Mouse (Mus musculus) forebrain, embryonic 12.5 days (tissue): ENCODE measurements around the gene Actr3b. TPM values are rescaled to one million over a fixed set of nuclear protein-coding genes. Genes with fewer than 3 reads are reported as not detected.

ENCODE experiments used
- ATAC-seq: fragments of 200-750 bp; cut with Nextera tagmentation; 2 replicates; pipeline ENCODE4 v1.8.0; 2017; ENCODE audit warnings: moderate TSS enrichment; ENCODE audit not compliant: low FRiP score
- H3K27ac ChIP-seq: fragments of 300-500 bp; sonication (generic); 2 replicates; pipeline ENCODE4 v1.5.1; 2016; ENCODE audit warnings: mild to moderate bottlenecking
- H3K27me3 ChIP-seq: fragments of 300-500 bp; sonication (generic); 2 replicates; pipeline ENCODE4 v1.6.1; 2016; ENCODE audit warnings: mild to moderate bottlenecking
- H3K36me3 ChIP-seq: fragments of 300-500 bp; sonication (generic); replicated peaks from 2 replicates; pipeline ENCODE4 v1.6.1; 2016; ENCODE audit warnings: mild to moderate bottlenecking
- H3K4me1 ChIP-seq: fragments of 300-500 bp; sonication (generic); 2 replicates; pipeline ENCODE4 v1.6.1; 2016
- H3K4me2 ChIP-seq: fragments of 300-500 bp; sonication (generic); 2 replicates; pipeline ENCODE4 v1.6.1; 2016; ENCODE audit warnings: mild to moderate bottlenecking, moderate library complexity
- H3K4me3 ChIP-seq: fragments of 300-500 bp; sonication (generic); replicated peaks from 2 replicates; pipeline ENCODE4 v1.5.1; 2016; ENCODE audit warnings: mild to moderate bottlenecking
- H3K9ac ChIP-seq: fragments of 300-500 bp; sonication (generic); 2 replicates; pipeline ENCODE4 v1.6.1; 2016; ENCODE audit warnings: mild to moderate bottlenecking
- H3K9me3 ChIP-seq: fragments of 300-500 bp; sonication (generic); 2 replicates; pipeline ENCODE4 v1.6.1; 2016
- WGBS: fragments of 180-500 bp; shearing (Covaris S2); methylation state at CpG from one replicate; pipeline ENCODE4 v1.1.7; 2016; 5-methylcytosine and 5-hydroxymethylcytosine counted together
- polyA plus RNA-seq: library from polyadenylated mRNA; unstranded; fragments of >200 nt; fragmentation: Nextera tagmentation; extraction: Ambion mirVana; gene quantifications from 2 replicates; pipeline ENCODE4 v1.2.1, GENCODE M21; 2016

Gene Actr3b
- polyA plus RNA-seq, 1 experiment from 2014 or later, result 19.5 TPM

- no peaks in the 10 kb centered on the region for H3K9me3 ChIP-seq
- peaks cover 21% of the 10 kb centered on the region for H3K4me1 ChIP-seq
- no peak overlapping the region for H3K4me2 ChIP-seq
- H3K4me3 ChIP-seq, result no peak overlapping the region
- H3K27ac ChIP-seq, result no peak overlapping the region
- WGBS, result 87% methylated on average over 5 of the region's 5 CpGs
- H3K27me3 ChIP-seq, result peaks cover 3% of the 10 kb centered on the region; the same call in 1 of the 2 replicates
- ATAC-seq, result no peak
- H3K9ac ChIP-seq, result no peak overlapping the region
- H3K36me3 ChIP-seq, result no peaks in the 10 kb centered on the region
Measured at GRCm38 (mm10) chr5:25752862-25753261, 6.9 kb upstream of the Actr3b start.

- ATAC-seq, result peak; percentile 60; the same call in 1 of the 2 replicates
- Histone ChIP-seq H3K36me3 (no peaks in the 10 kb centered on the region), H3K4me2 (no peak overlapping the region), H3K4me1 (peaks cover 21% of the 10 kb centered on the region), H3K9me3 (no peaks in the 10 kb centered on the region), H3K27me3 (peaks cover 3% of the 10 kb centered on the region; the same call in 1 of the 2 replicates), H3K9ac (no peak overlapping the region), H3K4me3 (no peak overlapping the region), H3K27ac (peak overlapping the region; percentile 70; the same call in 1 of the 2 replicates)
- WGBS, result 34% methylated on average over 8 of the region's 8 CpGs
Measured at GRCm38 (mm10) chr5:25753556-25754235, 6.1 kb upstream of the Actr3b start.

- no peaks in the 10 kb centered on the region for H3K9me3 ChIP-seq
- no peak overlapping the region for H3K9ac ChIP-seq
- peak; percentile 73; the same call in 1 of the 2 replicates for ATAC-seq
- H3K27ac ChIP-seq, result peak overlapping the region; percentile 70; the same call in 1 of the 2 replicates
- no peaks in the 10 kb centered on the region for H3K36me3 ChIP-seq
- peaks cover 21% of the 10 kb centered on the region for H3K4me1 ChIP-seq
- H3K27me3 ChIP-seq, result peaks cover 3% of the 10 kb centered on the region; the same call in 1 of the 2 replicates
- WGBS, result 6% methylated on average over 2 of the region's 2 CpGs
- no peak overlapping the region; the same call in 1 of the 2 replicates for H3K4me2 ChIP-seq
- no peak overlapping the region for H3K4me3 ChIP-seq
Measured at GRCm38 (mm10) chr5:25754236-25754766, 5.5 kb upstream of the Actr3b start.

GRCm38 (mm10) chr5:25760410-25760832 is 624 bp downstream of the Actr3b start:
- Histone ChIP-seq H3K9me3 (no peaks in the 10 kb centered on the region), H3K27me3 (no peaks in the 10 kb centered on the region; the same call in 1 of the 2 replicates), H3K36me3 (no peaks in the 10 kb centered on the region), H3K4me2 (peak overlapping the region; percentile 92), H3K9ac (peak overlapping the region; percentile 80), H3K4me1 (peaks cover 11% of the 10 kb centered on the region), H3K4me3 (peak overlapping the region; percentile 84), H3K27ac (no peak overlapping the region)
- ATAC-seq, result peak; percentile 37
- WGBS, result 2% methylated on average over 10 of the region's 10 CpGs

GRCm38 (mm10) chr5:25760871-25761270 is 1.1 kb downstream of the Actr3b start:
- Histone ChIP-seq H3K27me3 (no peaks in the 10 kb centered on the region; the same call in 1 of the 2 replicates), H3K9ac (no peak overlapping the region), H3K27ac (no peak overlapping the region), H3K4me2 (peak overlapping the region; percentile 92), H3K9me3 (no peaks in the 10 kb centered on the region), H3K36me3 (no peaks in the 10 kb centered on the region), H3K4me1 (peaks cover 11% of the 10 kb centered on the region), H3K4me3 (peak overlapping the region; percentile 84; the same call in 1 of the 2 replicates)
- no peak for ATAC-seq
- 71% methylated on average over 3 of the region's 3 CpGs for WGBS

- Histone ChIP-seq H3K27me3 (no peaks in the 10 kb centered on the region; the same call in 1 of the 2 replicates), H3K36me3 (no peaks in the 10 kb centered on the region), H3K4me3 (no peak overlapping the region), H3K9me3 (no peaks in the 10 kb centered on the region), H3K9ac (no peak overlapping the region), H3K4me1 (peaks cover 11% of the 10 kb centered on the region), H3K27ac (no peak overlapping the region), H3K4me2 (no peak overlapping the region)
- no peak for ATAC-seq
- 81% methylated on average over 2 of the region's 2 CpGs for WGBS
Measured at GRCm38 (mm10) chr5:25761850-25762249, 2.1 kb downstream of the Actr3b start.

GRCm38 (mm10) chr5:25769006-25769405 is 9.2 kb downstream of the Actr3b start:
- no peaks in the 10 kb centered on the region for H3K4me1 ChIP-seq
- ATAC-seq, result no peak
- H3K4me2 ChIP-seq, result no peak overlapping the region
- no peak overlapping the region for H3K27ac ChIP-seq
- no peaks in the 10 kb centered on the region for H3K27me3 ChIP-seq
- H3K9ac ChIP-seq, result no peak overlapping the region
- 80% methylated on average over 17 of the region's 17 CpGs for WGBS
- peaks cover 10% of the 10 kb centered on the region for H3K9me3 ChIP-seq
- H3K36me3 ChIP-seq, result no peaks in the 10 kb centered on the region; the same call in 1 of the 2 replicates
- H3K4me3 ChIP-seq, result no peak overlapping the region

- Histone ChIP-seq H3K27ac (no peak overlapping the region), H3K9me3 (peaks cover 10% of the 10 kb centered on the region), H3K9ac (no peak overlapping the region), H3K4me3 (no peak overlapping the region), H3K4me2 (no peak overlapping the region), H3K27me3 (no peaks in the 10 kb centered on the region), H3K36me3 (no peaks in the 10 kb centered on the region; the same call in 1 of the 2 replicates), H3K4me1 (no peaks in the 10 kb centered on the region)
- WGBS, result 63% methylated on average over 2 of the region's 2 CpGs
- ATAC-seq, result no peak
Measured at GRCm38 (mm10) chr5:25769406-25769805, 9.6 kb downstream of the Actr3b start.

GRCm38 (mm10) chr5:25772456-25772855 is 12.7 kb downstream of the Actr3b start:
- Histone ChIP-seq H3K27ac (no peak overlapping the region), H3K4me1 (no peaks in the 10 kb centered on the region), H3K36me3 (no peaks in the 10 kb centered on the region; the same call in 1 of the 2 replicates), H3K4me3 (no peak overlapping the region), H3K9ac (no peak overlapping the region), H3K27me3 (no peaks in the 10 kb centered on the region), H3K4me2 (no peak overlapping the region), H3K9me3 (peaks cover 10% of the 10 kb centered on the region)
- no peak for ATAC-seq
- 93% methylated on average over 9 of the region's 9 CpGs for WGBS

GRCm38 (mm10) chr5:25773921-25774790 is 14.4 kb downstream of the Actr3b start:
- no peak overlapping the region for H3K4me3 ChIP-seq
- H3K27me3 ChIP-seq, result no peaks in the 10 kb centered on the region
- no peaks in the 10 kb centered on the region for H3K36me3 ChIP-seq
- H3K4me2 ChIP-seq, result no peak overlapping the region
- no peak overlapping the region for H3K9ac ChIP-seq
- no peaks in the 10 kb centered on the region for H3K4me1 ChIP-seq
- no peak overlapping the region for H3K27ac ChIP-seq
- no peak for ATAC-seq
- WGBS, result 80% methylated on average over 13 of the region's 13 CpGs
- H3K9me3 ChIP-seq, result peaks cover 10% of the 10 kb centered on the region

GRCm38 (mm10) chr5:25791570-25791969 is 31.8 kb downstream of the Actr3b start:
- H3K4me2 ChIP-seq, result no peak overlapping the region
- WGBS, result 93% methylated on average over 6 of the region's 6 CpGs
- no peak overlapping the region for H3K27ac ChIP-seq
- H3K36me3 ChIP-seq, result no peaks in the 10 kb centered on the region
- H3K4me1 ChIP-seq, result no peaks in the 10 kb centered on the region
- no peak for ATAC-seq
- H3K9me3 ChIP-seq, result no peaks in the 10 kb centered on the region
- no peak overlapping the region for H3K4me3 ChIP-seq
- no peaks in the 10 kb centered on the region for H3K27me3 ChIP-seq
- no peak overlapping the region for H3K9ac ChIP-seq

- Histone ChIP-seq H3K27me3 (no peaks in the 10 kb centered on the region), H3K4me2 (no peak overlapping the region), H3K27ac (no peak overlapping the region), H3K4me1 (no peaks in the 10 kb centered on the region), H3K4me3 (no peak overlapping the region), H3K36me3 (no peaks in the 10 kb centered on the region), H3K9me3 (no peaks in the 10 kb centered on the region), H3K9ac (no peak overlapping the region)
- no peak for ATAC-seq
- 84% methylated on average over 11 of the region's 11 CpGs for WGBS
Measured at GRCm38 (mm10) chr5:25797776-25798175, 38.0 kb downstream of the Actr3b start.
